In genomic region chr7:111132596-111132995, GRCm38 (mm10) we compare ENCODE assay signal across 24 mouse cellular contexts. TPM values are rescaled to one million over a fixed set of nuclear protein-coding genes. Genes with fewer than 3 reads are reported as not detected.
DNase-seq lines count a peak whose midpoint lies in the region; TF ChIP-seq lines count a peak whose summit lies in the region.
"Had no signal": no experiment of that assay in that cellular context is flagged by ENCODE, and none has a peak within 500 bp of the region (broad histone marks: within the 10 kb centered on the region; RNA-seq: fewer than 3 reads in every experiment).

No protein-coding gene starts in this region.

- H3K27me3 ChIP-seq in kidney, adult 2 months (replicated peaks; ENCODE audit: control insufficient read depth, insufficient read depth, low read length), result no peaks in the 10 kb centered on the region
- H3K27me3 ChIP-seq: embryonic facial prominence, embryonic 12.5 days; embryonic facial prominence, embryonic 15.5 days; heart, embryonic 12.5 days; heart, embryonic 15.5 days; hindbrain, embryonic 13.5 days; intestine, embryonic 15.5 days had no signal

- no peak overlapping the region for H3K4me3 ChIP-seq in kidney, adult 2 months (ENCODE audit: insufficient read depth, low read depth, low read length)
- H3K4me3 ChIP-seq: embryonic facial prominence, embryonic 12.5 days; embryonic facial prominence, embryonic 15.5 days; heart, embryonic 12.5 days; heart, embryonic 15.5 days; hindbrain, embryonic 10.5 days; hindbrain, embryonic 13.5 days; intestine, embryonic 15.5 days had no signal

- DNase-seq in gastrocnemius, adult 18-20 months (ENCODE audit: low spot score), result peak; percentile 32
- no peak for DNase-seq in gastrocnemius, postnatal 36 days
- DNase-seq in lung, postnatal 25 days (ENCODE audit: low spot score), result peak; percentile 14
- no peak for DNase-seq in lung, postnatal 10 days
- peak; percentile 44 for DNase-seq in NIH3T3 (ENCODE audit: low read depth)
- DNase-seq in kidney, adult 2 months, result no peak
- DNase-seq in kidney, postnatal 36 days, result no peak
- DNase-seq: adrenal gland, postnatal 10 days; B cell, adult 2 months; cerebellum, adult 11 months; cerebellum, adult 2 months; cerebellum, adult 9-11 months; cerebellum, postnatal 25 days; gastrocnemius, postnatal 14 days; heart, postnatal 10 days; heart, postnatal 36 days had no signal

- intact Hi-C loops in gastrocnemius, postnatal 36 days (cut with DNase I), result no loop called here

- TF ChIP-seq CTCF in kidney, adult 2 months (conservative IDR thresholded peaks at IDR 0.05; ENCODE audit: insufficient read depth, insufficient read length, low read depth, low read length), result no peak

- H3K4me1 ChIP-seq in kidney, adult 2 months (ENCODE audit: control insufficient read depth, insufficient read depth, low read length), result no peaks in the 10 kb centered on the region
- H3K4me1 ChIP-seq: embryonic facial prominence, embryonic 12.5 days; hindbrain, embryonic 10.5 days; hindbrain, embryonic 13.5 days; intestine, embryonic 15.5 days had no signal

- H3K27ac ChIP-seq in kidney, adult 2 months (ENCODE audit: insufficient read depth, low read depth, low read length), result no peak overlapping the region
- H3K27ac ChIP-seq: embryonic facial prominence, embryonic 12.5 days; embryonic facial prominence, embryonic 15.5 days; heart, embryonic 15.5 days; hindbrain, embryonic 10.5 days; hindbrain, embryonic 13.5 days; intestine, embryonic 15.5 days had no signal

- no peak for TF ChIP-seq POLR2A in kidney, adult 2 months (IDR thresholded peaks at IDR 0.05; ENCODE audit: low read depth, low read length)

- 81% methylated on average over 2 of the region's 2 CpGs for WGBS in kidney, adult 2 months

- H3K36me3 ChIP-seq in kidney, adult 2 months (ENCODE audit: control insufficient read depth, insufficient read depth, low read length), result no peaks in the 10 kb centered on the region
- H3K36me3 ChIP-seq: embryonic facial prominence, embryonic 12.5 days; embryonic facial prominence, embryonic 15.5 days; G1E; heart, embryonic 12.5 days; heart, embryonic 15.5 days; hindbrain, embryonic 10.5 days; hindbrain, embryonic 13.5 days; intestine, embryonic 15.5 days had no signal

RNA-seq across cellular contexts. Expression of gene Eif4g2, which starts 49.8 kb away (rescaled TPM):
- total RNA-seq in gastrocnemius, adult 18-20 months (2021), result 100 to 1,000 TPM; 747 to 765 TPM
- 100 to 1,000 TPM; 625 to 714 TPM for total RNA-seq in gastrocnemius, postnatal 36 days (2021)
- 124 and 161 TPM in 2 replicates for polyA plus RNA-seq in kidney, adult 2 months (2012; rRNA removed)

Comparison
In these comparisons a context has a peak if more than half of its experiments do, and no peak if none do; other contexts are left out.
1. DNase-seq: peak in gastrocnemius, adult 18-20 months (single experiment), lung, postnatal 25 days (single experiment) and NIH3T3 (single experiment); none in gastrocnemius, postnatal 36 days (0 of 2), lung, postnatal 10 days (single experiment), kidney, adult 2 months (single experiment) and kidney, postnatal 36 days (0 of 2).